Mouse (Mus musculus): ENCODE data around the gene Chrm4.

Gene Chrm4

DNA sequence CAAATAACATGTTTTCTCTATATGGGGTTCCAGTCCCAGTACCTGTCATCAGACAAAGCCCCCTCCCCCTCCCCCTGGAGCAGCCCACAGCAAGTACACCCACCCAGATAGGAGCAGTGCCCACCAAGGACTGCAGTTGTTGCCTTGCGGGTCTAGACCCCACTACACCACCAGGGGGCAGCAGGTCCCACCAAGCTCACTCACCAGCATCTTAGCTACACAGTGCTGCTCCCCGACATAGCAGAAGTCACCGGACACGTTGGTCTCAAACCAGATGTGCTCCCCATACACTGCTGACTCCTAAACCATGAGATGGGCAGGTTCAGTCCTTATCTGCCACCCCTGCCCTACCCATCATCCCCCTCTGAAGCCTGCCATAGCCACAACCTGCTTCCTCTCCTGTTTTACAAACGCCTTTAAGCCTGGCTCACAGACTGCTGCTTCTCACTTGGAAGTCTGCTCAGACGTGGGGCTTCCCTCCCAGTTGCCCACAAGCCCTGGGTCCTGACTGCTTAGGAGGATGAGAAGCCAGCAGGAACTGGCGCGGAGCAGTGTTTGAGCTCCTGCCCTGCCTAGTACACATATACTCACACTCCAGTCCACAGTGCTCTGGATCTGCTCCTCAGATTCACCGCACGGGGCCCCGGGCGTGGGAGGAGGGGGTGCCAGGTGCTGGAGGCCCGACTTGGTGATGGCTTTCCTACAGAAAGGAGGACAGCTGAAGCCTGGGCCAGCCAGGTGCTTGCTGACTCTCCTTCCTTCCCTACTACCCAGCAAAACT is 17.3 kb downstream of the Chrm4 start:
- DNase-seq (ENCODE audit: extremely low spot score, low read depth, low spot score): no peak

- no peak for DNase-seq (ENCODE audit: extremely low spot score, low read depth, low spot score)
Measured at GRCm38 (mm10) chr2:91945483-91945882, 18.4 kb downstream of the Chrm4 start, which contains the start of gene Gm9821. TSS of gene Gm9821 (plus strand) at chr2:91945703.

GRCm38 (mm10) chr2:91946836-91947235 is 19.8 kb downstream of the Chrm4 start:
- DNase-seq (ENCODE audit: extremely low spot score, low read depth, low spot score): no peak

GRCm38 (mm10) chr2:91947397-91948150 is 20.5 kb downstream of the Chrm4 start:
- DNase-seq (ENCODE audit: extremely low spot score, low read depth, low spot score): no peak

- no peak for DNase-seq (ENCODE audit: extremely low spot score, low read depth, low spot score)
Measured at GRCm38 (mm10) chr2:91948151-91948509, 21.1 kb downstream of the Chrm4 start.

DNA sequence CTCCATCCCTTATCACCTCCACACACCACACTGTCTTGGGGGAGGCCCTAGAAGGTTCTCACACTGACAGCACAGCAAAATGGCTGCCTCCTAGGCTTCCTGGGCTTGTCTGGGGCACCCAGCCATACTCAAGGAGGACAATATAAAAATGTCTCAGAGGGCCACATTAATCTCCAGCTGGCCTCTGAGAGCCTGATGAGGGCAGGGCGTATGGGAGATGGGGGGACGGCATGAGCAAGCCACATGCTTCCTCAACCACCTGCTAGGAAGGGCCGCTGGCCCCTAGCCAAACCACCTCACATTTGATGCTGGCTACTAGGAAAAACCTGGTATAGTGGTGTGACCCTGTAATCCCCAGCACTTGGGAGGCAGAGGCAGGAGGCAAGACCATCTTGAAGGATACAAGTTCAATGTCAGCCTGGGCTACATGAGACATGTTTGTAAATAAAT is 21.8 kb downstream of the Chrm4 start:
- DNase-seq (ENCODE audit: extremely low spot score, low read depth, low spot score): no peak

DNA sequence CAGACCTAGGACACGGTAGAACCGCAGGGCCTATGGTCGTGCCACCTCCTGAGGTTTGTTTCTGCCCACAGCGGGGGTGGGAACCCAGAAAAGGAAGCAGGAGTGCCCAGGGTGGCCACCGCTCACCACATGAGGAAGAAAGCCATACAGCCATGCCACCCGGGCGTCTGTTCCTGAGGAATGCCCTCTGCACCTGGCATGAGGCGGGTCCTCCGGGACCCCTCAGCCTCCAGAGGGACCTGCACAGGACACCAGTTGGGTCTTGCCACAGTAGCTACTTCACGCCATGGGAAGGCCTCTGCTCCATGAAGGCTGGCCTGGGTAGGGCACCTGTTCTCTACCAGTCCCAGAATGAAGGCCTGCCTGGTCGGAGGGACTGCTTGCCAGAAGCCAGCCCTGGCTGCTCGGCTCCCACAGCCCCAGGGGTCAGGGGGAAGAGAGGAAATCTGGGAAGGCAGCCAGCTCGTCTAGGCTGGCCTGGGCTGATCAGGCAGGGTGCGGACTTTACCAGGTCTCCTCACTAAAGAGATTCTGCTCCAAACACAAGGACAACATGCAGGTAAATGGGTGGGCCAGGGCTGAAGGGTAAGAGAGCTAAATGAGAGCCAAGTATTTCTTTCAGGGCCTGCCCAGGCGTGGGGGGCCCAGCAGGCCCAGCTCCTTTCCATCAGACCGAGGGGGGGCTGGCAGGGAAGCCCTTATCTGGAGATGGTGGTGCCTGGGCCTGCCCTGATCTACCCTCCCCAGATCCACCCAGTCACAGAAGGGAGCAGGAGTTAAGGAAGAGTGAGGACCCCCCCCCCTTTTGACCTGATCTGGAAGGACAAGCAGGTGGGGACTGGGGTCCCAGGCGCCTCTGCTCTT is 22.6 kb downstream of the Chrm4 start:
- no peak for DNase-seq (ENCODE audit: extremely low spot score, low read depth, low spot score)

DNA sequence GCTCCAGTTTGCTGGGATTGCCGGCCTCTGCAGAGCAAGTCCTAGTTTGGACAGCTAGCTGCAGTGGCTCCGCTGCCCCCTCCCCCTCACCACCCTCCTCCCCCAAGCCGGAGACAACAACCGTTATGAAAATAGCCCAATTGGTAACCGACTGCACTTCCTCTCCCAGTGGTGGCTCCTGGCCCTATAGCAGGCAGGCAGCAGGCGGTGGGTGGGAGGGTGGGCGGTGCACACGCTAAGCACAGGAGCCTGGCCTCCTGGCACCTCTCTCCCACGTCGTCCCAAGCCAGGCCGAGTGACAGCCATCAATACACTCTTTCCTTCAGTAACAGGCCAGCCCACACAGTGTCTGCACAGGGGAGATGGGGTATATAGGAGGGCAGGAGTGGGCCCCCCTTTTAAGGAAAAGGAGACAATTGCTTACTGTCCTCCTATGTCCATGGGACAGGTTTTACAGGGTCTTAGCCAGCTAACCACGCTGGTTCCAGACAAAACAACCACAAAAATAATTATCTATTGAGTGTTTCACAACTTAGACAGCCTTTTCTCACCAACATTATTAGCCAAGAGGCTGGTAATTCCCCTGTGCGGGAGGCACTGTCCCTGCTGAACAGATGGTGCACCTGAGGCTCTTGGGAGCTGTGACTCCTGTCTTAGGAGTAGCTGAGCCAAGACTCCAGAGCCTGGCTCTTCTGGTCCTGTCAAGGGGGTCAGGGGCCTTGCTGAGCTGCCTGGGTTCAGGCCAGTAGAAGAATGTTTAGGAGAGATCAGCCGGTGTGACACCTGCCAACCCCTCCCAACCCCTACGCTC is 23.4 kb downstream of the Chrm4 start:
- DNase-seq (ENCODE audit: extremely low spot score, low read depth, low spot score): no peak

DNA sequence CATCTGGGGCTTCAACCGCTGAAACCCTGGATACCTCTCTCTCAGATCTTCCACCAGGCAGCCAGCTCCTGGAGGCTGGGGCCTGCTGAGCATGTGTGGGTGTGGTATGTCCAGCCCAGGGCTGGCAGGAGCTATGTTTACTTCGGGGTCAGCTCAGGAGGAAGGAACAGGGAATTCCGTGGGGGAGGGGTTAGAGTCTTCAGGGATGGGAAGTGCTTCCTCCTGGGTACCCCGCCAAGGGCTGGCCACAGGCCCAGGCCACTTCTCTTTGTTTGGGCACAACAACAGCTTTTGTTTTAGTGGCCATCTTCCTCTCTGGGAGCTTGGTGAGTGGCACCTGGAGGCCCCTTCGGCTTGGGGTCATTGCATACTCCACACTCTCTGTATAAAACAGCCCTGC is 26.8 kb downstream of the Chrm4 start:
- no peak for DNase-seq (ENCODE audit: extremely low spot score, low read depth, low spot score)

DNA sequence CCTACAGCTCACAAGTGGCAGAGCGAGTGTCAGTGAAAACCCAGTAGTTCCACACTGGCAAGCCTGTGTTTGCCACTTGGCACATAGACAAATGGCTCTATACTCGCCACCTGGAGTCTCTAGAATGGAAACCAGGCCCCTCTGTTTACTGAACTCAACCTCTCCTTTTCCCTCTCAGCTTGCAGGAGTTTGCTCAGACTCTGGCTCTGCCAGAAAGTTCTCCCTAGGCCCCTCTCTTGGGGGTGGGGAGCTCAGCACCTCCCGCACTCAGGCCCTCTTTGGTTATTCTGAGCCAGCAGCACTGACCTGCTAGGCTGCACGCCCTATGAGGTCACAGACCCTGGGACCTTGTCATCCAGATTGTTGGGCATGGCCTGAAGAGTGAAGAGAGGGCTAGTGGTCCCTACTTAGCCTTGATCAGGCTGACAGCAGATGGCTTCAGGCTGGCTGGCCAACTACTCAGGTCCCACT is 28.1 kb downstream of the Chrm4 start:
- DNase-seq (ENCODE audit: extremely low spot score, low read depth, low spot score): no peak

DNA sequence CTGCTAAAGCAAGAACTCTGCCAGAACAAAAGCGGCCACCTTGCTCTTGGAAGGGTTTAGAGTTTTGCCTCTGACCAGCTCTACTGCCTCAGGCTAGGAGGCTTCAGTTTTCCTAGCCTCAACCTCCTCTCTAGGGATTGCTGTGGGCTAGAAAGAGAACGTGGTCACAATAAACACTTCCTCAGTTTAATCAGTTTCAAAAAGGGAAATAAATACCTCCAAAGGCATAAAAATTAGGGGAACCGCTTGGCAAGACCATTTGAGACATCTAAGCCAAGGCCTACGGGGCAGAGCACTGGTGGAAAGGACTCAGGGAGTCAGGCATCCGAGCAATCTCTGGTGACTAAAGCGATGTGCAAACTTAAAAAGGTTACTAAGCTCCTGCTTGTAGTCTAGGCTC is 28.8 kb downstream of the Chrm4 start:
- DNase-seq (ENCODE audit: extremely low spot score, low read depth, low spot score): no peak

- DNase-seq (ENCODE audit: extremely low spot score, low read depth, low spot score): no peak
Measured at GRCm38 (mm10) chr2:91957096-91957495, 30.0 kb downstream of the Chrm4 start.

DNA sequence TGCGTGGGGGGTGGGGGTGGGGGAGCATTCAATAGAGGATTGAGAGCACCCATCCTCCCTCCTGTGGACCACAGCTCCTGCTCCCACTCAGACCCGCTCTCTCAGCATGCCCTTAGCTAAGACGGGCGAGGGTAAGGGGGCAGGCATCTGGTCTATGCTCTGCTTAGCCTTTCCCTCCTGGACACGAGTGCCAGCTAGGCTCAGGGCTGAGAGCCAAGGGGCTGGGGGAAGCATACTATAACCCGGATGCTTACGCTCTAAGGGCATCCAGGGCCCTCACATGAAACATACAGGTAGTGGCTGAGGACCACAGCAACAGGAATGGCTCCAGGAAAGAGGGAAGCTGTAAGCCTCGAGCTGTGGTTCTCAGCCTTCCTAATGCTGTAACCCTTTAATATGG is 31.0 kb downstream of the Chrm4 start:
- DNase-seq (ENCODE audit: extremely low spot score, low read depth, low spot score): no peak

DNA sequence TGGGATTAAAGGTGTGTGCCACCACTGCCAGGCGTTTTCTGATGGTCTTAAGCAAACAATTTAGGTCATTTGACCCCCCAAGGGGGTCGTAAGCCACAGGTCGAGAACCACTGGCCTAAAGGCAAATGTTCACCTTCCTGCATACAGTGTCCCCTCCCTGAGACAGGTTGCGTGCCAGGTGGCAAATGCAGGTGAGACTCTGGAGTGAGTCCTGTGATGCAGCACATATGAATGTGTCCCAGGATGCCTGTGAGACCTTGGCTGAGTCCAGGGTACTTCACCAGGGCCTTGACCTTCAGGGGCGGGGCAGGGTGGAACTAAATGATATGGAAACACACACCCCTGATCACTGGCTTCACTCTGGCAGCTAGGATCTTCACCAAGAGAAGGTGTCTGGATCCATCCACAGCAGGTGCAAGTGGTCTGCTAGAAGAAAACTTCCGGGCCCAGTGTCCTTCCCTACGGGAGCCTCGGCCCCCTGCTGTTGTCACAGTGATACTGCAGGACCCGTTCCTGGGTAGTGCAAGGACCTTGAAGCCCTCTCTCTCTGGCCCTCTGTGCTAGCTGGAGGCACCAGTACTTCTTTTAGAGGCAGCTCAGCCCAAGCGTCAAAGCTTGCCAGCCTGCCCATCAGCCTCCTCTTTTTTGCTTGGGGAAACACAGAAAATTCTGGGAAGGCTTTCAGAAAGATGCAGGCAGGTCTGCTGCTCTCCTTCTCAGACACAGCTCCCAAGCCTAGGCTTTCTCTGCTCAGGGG is 31.8 kb downstream of the Chrm4 start:
- no peak for DNase-seq (ENCODE audit: extremely low spot score, low read depth, low spot score)

GRCm38 (mm10) chr2:91959544-91960410 is 32.7 kb downstream of the Chrm4 start:
- DNase-seq (ENCODE audit: extremely low spot score, low read depth, low spot score): no peak

- no peak for DNase-seq (ENCODE audit: extremely low spot score, low read depth, low spot score)
Measured at GRCm38 (mm10) chr2:91960459-91960858, 33.4 kb downstream of the Chrm4 start.

GRCm38 (mm10) chr2:91961901-91962761 is 35.1 kb downstream of the Chrm4 start:
- no peak for DNase-seq (ENCODE audit: extremely low spot score, low read depth, low spot score)

DNA sequence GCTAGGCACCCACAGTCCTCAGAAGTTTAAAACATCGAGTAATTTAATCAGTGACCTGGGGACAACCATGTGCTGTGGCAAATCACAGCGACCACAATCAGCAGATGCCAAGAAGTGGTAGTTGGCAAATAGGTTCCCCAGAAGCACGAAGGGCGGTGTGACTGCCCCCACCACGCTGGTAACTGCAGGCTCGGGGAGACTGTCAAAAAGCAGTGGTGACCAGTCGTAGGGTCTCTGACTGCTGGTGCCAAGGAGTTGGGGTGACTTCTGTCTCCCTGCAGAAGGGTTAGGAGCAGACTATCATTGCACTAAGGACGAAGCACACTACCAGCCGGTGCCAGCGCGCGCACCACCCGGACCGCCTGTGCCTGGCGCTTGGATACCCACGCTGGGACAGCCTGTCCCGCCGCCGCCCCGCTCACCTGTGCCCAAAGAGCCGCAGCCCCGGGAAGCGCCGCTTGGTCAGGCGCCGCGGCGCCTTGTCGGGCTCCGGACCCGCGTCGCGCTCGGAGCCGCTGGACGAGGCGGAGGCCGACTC is 35.9 kb downstream of the Chrm4 start:
- no peak for DNase-seq (ENCODE audit: extremely low spot score, low read depth, low spot score)
